Mouse (Mus musculus) granulocyte monocyte progenitor cell, adult 5-6 weeks (primary cell): ENCODE measurements at regions not wholly inside any gene's neighbourhood (a gene's known extent, or its start where the extent isn't known, plus 50 kb on each side); places are given as distances from the start of the nearest gene placed in this dataset.

ENCODE experiments used
- ATAC-seq: replicated peaks from 2 replicates; pipeline ENCODE4 v1.8.0; 2016; ENCODE audit warnings: mild to moderate bottlenecking, moderate TSS enrichment, inconsistent platforms; ENCODE audit not compliant: poor library complexity, severe bottlenecking

- no peak for ATAC-seq
Observed at GRCm38 (mm10) chr4:67796050-67796449, 968.7 kb downstream of the Tlr4 start.
